Mouse (Mus musculus) liver, adult 2 months (tissue): ENCODE measurements around the gene Smpd2. TPM values are rescaled to one million over a fixed set of nuclear protein-coding genes. Genes with fewer than 3 reads are reported as not detected.
A peak's percentile ranks its signal among the peaks of the same experiment; 100 is the strongest.
"Not testable (repeated sequence)": the region's sequence is repeated elsewhere in the genome, so short reads cannot be mapped to it uniquely, and the experiment has no call there.

Source experiments
- DNase-seq: peaks from one replicate; pipeline ENCODE4 v3.0.0-alpha.2; 2011; ENCODE audit warnings: low read depth, low spot score; ENCODE audit errors: extremely low read depth
- H3K27ac ChIP-seq: fragments of 200-500 bp; replicated peaks from 2 replicates; pipeline ENCODE4 v1.5.1; 2012; ENCODE audit warnings: low read depth, mild to moderate bottlenecking, control low read depth, inconsistent platforms, low read length; ENCODE audit not compliant: insufficient read depth
- H3K27me3 ChIP-seq: fragments of 200-500 bp; 2 replicates; pipeline ENCODE4 v1.6.1; 2012; ENCODE audit warnings: mild to moderate bottlenecking, moderate library complexity, low read length, inconsistent platforms; ENCODE audit not compliant: control insufficient read depth, insufficient read depth
- H3K36me3 ChIP-seq: fragments of 200-500 bp; 2 replicates; pipeline ENCODE4 v1.6.1; 2012; ENCODE audit warnings: low read length, inconsistent platforms; ENCODE audit not compliant: control insufficient read depth, insufficient read depth
- H3K4me1 ChIP-seq: fragments of 200-500 bp; 2 replicates; pipeline ENCODE4 v1.6.1; 2011; ENCODE audit warnings: low read length; ENCODE audit not compliant: control insufficient read depth, insufficient read depth
- H3K4me3 ChIP-seq: fragments of 200-500 bp; 2 replicates; pipeline ENCODE4 v1.5.1; 2011; ENCODE audit warnings: low read depth, mild to moderate bottlenecking, control low read depth, low read length, moderate library complexity; ENCODE audit not compliant: insufficient read depth
- H3K79me2 ChIP-seq: fragments of 200-500 bp; 2 replicates; pipeline ENCODE4 v1.6.1; 2012; ENCODE audit warnings: inconsistent platforms, mild to moderate bottlenecking, low read length, moderate library complexity; ENCODE audit not compliant: control insufficient read depth, insufficient read depth
- H3K9ac ChIP-seq: fragments of 200-500 bp; 2 replicates; pipeline ENCODE4 v1.6.1; 2012; ENCODE audit warnings: low read depth, mild to moderate bottlenecking, control low read depth, inconsistent platforms, low read length
- CTCF ChIP-seq: fragments of 200-500 bp; IDR thresholded peaks from 2 replicates; pipeline ENCODE4 v1.5.1; 2011; ENCODE audit warnings: low read depth, low read length, control low read depth
- POLR2A ChIP-seq: fragments of 200-500 bp; IDR thresholded peaks from 2 replicates; pipeline ENCODE4 v1.6.1; 2011; ENCODE audit warnings: low read length, control low read depth; ENCODE audit not compliant: insufficient read depth; ENCODE audit errors: extremely low read depth
- WGBS: fragments of 180-500 bp; shearing (Covaris S2); methylation state at CpG from one replicate; pipeline ENCODE4 v1.1.7; 2018; 5-methylcytosine and 5-hydroxymethylcytosine counted together
- polyA plus RNA-seq: library from polyadenylated mRNA; depleted of rRNA; stranded (reverse); fragments of >200 nt; gene quantifications from 2 replicates; pipeline ENCODE4 v1.2.3, GENCODE M21; 2012
- total RNA-seq: library from RNA; depleted of rRNA; stranded (reverse); fragments of >200 nt; gene quantifications from 2 replicates; pipeline ENCODE4 v1.2.3, GENCODE M21; 2014

Gene Smpd2
- total and polyA plus RNA-seq, 2 experiments, result 30.8 to 47.6 TPM

DNA sequence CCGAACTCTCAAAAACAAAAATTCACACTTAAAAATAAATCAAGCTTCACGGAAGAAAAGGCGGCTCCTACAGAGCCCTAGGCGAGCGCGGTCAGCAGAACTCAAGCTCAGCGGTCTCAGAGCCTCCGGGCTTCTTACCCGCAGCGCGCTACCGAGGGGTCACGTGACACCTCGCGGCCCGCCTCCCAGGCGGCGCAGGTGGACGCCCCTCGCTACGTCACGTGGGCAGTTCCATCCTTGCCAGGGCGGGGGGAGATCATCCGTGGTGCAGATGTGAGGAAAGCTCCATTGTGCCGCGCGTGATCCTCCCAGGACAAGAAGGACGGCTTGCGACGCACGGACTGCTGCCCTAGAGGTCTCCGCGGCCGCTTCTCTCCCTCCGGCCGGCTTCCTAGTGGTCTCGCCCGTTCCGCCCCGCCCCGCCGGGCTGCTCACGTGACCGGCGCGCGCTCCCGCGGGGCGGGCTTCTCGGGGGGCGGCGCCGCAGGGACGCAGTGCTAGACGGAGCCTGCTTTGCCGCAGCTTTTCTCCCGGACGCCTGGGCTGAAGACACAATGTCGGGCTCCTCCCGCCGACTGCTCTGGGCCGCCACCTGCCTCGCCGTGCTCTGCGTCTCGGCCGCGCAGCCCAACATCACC lies 28.9 kb upstream of the Smpd2 start, which contains the start of gene Cd164:
Gene Cd164 (plus strand): TSS at position 434 of the 638 bp plus-strand sequence.
- Histone ChIP-seq H3K27ac (peak within 1 kb of the TSS; percentile 91), H3K4me1 (peaks cover 7% of the 10 kb centered on the region), H3K4me3 (peak within 1 kb of the TSS; percentile 85), H3K79me2 (peaks cover 25% of the 10 kb centered on the region; the same call in 1 of the 2 replicates), H3K27me3 (no peaks in the 10 kb centered on the region), H3K9ac (peak within 1 kb of the TSS; percentile 97), H3K36me3 (peaks cover 8% of the 10 kb centered on the region)
- whole genome bisulfite sequencing, result under 1% methylated on average over 69 of the region's 69 CpGs
- DNase-seq, result peak; percentile 88
- TF ChIP-seq POLR2A (peak; percentile 97), CTCF (no peak)

DNA sequence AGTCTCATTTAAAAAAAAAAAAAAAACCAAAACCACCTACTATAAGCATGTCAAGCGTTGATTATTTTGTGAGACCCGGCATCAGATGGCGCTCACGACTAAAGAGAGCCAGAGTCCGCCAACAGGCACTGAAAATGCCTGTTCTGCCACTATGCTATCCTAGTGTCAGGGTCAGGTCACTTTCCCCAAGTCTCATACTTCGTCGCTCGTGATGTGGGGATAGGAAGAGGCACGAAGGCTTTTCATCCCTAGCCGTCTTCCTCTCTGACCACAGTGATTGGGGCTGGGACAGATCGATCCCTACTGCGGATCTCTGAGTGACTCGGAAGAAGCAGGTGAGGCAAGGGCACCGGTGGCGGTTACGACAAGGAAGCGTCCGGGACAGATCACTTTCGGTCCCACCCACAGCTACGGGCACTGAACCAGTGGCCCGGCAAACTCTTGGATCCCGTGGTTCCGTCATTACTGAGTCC lies 28.4 kb upstream of the Smpd2 start:
- Histone ChIP-seq H3K4me3 (peak overlapping the region; percentile 85), H3K27ac (peak overlapping the region; percentile 90), H3K36me3 (peaks cover 4% of the 10 kb centered on the region), H3K79me2 (peaks cover 25% of the 10 kb centered on the region; the same call in 1 of the 2 replicates), H3K9ac (peak overlapping the region; percentile 72), H3K4me1 (peaks cover 7% of the 10 kb centered on the region), H3K27me3 (no peaks in the 10 kb centered on the region)
- TF ChIP-seq POLR2A (no peak), CTCF (peak; percentile 57)
- WGBS, result 0% methylated on average over 23 of the region's 23 CpGs
- peak; percentile 85 for DNase-seq

DNA sequence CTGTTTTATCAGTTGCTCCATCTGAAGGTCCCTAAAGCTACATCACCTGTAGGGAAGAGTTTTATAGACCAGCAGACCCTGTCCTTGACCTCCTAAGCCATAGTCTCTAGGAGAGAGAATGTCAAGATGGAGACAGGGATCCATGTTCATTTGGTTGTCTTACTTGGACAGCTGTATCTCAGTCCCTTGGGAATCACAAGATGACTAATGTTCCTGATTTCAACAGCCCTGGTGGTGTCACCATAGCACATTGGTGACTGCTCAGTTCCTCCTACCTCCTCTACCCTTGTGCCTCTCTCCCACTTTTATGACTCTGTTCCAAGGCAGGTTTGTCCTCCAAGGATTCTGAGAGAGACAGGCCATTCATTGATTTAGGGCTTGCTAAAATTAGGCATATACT lies 24.8 kb upstream of the Smpd2 start:
- H3K4me1 ChIP-seq, result no peaks in the 10 kb centered on the region
- no peak overlapping the region for H3K4me3 ChIP-seq
- no peak overlapping the region for H3K27ac ChIP-seq
- no peaks in the 10 kb centered on the region for H3K36me3 ChIP-seq
- peaks cover 5% of the 10 kb centered on the region; the same call in 1 of the 2 replicates for H3K79me2 ChIP-seq
- TF ChIP-seq POLR2A (no peak), CTCF (no peak)
- H3K9ac ChIP-seq, result no peak overlapping the region
- no peaks in the 10 kb centered on the region for H3K27me3 ChIP-seq
- no peak for DNase-seq

DNA sequence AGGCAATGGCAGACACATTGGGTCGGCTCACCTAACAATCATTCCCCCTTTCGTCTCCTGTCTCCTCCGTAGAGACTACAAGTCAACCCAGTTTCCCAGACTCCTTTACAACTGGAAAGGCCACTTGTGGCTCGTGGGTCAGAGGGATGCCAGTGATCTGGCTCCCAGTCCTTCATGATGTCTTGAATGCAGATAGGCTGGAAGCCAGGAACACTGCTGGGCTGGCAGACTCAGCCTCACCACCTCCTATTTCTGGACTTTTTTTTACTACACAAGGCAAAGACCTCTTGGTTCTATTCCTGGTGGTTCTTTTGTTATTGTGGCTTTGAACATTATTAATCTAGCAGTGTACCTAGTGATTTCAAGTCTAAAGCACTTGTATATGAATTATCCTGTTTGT lies 24.1 kb upstream of the Smpd2 start:
- 89% methylated on average over 4 of the region's 4 CpGs for WGBS

DNA sequence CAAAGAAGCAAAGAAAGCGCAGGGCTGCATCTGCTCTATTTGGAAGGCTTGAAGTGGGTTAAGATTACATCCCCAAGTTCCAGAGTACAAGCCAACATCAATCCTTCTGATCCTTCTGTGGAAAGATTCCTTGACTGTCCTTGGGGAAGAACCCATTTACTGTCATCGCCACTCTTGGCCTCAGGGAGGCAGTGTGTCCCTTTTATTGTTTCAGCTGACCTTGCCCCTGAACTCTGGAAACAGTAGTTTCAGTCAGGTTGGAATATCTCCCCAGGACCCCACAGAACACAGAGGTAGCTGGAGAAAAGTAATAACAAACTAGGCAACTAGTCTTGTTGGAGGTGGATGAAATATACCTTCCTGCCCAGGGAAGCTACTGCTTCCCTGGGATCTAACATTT lies 19.0 kb upstream of the Smpd2 start:
- TF ChIP-seq CTCF, result peak; percentile 61; the same call in 1 of the 2 replicates
- TF ChIP-seq POLR2A, result no peak
- Histone ChIP-seq H3K79me2 (no peaks in the 10 kb centered on the region), H3K4me1 (no peaks in the 10 kb centered on the region), H3K36me3 (no peaks in the 10 kb centered on the region), H3K27ac (no peak overlapping the region), H3K4me3 (no peak overlapping the region), H3K9ac (no peak overlapping the region), H3K27me3 (no peaks in the 10 kb centered on the region)
- DNase-seq, result no peak
- WGBS, result 62% methylated on average over 2 of the region's 2 CpGs

More for the DNA sequence above, 24.1 kb upstream of the Smpd2 start:
- Histone ChIP-seq H3K27ac (no peak overlapping the region), H3K79me2 (no peaks in the 10 kb centered on the region), H3K27me3 (no peaks in the 10 kb centered on the region), H3K9ac (no peak overlapping the region), H3K36me3 (no peaks in the 10 kb centered on the region), H3K4me3 (no peak overlapping the region), H3K4me1 (no peaks in the 10 kb centered on the region)
- DNase-seq, result no peak
- TF ChIP-seq CTCF, result no peak
- TF ChIP-seq POLR2A, result no peak

DNA sequence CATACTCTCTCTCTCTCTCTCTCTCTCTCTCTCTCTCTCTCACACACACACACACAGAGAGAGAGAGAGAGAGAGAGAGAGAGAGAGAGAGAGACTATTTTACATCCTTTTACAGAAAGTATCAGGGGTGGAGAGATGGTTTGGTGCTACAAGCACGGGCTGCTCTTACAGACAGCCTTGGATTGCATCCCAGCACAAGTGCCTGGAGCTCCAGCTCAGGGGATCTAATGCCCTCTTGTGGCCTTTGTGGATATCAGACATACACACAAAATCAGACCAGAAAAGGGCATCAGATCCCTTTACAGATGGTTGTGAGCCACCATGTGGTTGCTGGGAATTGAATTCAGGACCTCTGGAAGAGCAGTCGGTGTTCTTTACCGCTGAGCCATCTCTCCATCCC lies 15.3 kb upstream of the Smpd2 start:
- not testable (repeated sequence) for H3K36me3 ChIP-seq, H3K4me1 ChIP-seq, H3K27me3 ChIP-seq, H3K27ac ChIP-seq, H3K4me3 ChIP-seq, H3K9ac ChIP-seq, H3K79me2 ChIP-seq
- peak; percentile 83 for TF ChIP-seq CTCF
- 5% methylated on average over 3 of the region's 3 CpGs for WGBS
- DNase-seq, result peak; percentile 74
